Mouse (Mus musculus): Measurements from ENCODE around the gene 1700018G05Rik. TPM values are rescaled to one million over a fixed set of nuclear protein-coding genes. Genes with fewer than 3 reads are reported as not detected.

1700018G05Rik gene
- not detected for total RNA-seq (2023)

GRCm38 (mm10) chrX:102928072-102928471, at the start of gene 1700018G05Rik:
1700018G05Rik (plus strand) TSS chrX:102928372.

DNA sequence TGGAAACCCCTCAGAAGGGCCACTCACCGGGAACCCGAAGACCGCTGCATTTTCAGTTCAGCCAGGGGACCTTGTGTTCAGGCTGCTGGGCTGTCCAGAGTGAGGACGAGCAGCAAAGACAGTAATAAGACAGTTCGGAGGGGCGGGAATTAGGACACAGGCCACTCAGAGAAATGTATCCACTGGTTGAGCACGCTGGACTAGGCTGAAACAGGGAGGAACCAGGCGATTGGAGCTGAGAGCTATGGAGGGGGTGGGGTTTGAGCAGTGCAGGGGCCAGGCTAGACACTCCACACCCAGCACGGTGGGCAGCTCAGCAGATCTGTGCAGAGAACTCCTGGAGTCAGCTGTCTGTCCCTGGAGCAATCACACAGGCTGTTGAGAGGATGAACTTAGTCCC, 19.6 kb upstream of the 1700018G05Rik start, which contains the start of the genes Dmrtc1a and 1700011M02Rik:
Dmrtc1a (minus strand) TSS at position 101 of the 400 bp plus-strand sequence.
1700011M02Rik (plus strand) TSS at position 319 of the 400 bp plus-strand sequence.

Other genes starting within 250 kb of the 1700018G05Rik start
- not detected for gene Gm3880, start 241.4 kb upstream of the 1700018G05Rik start, total RNA-seq (2023)
- not detected for gene Gm9112, start 220.7 kb upstream of the 1700018G05Rik start, total RNA-seq (2023)
- not detected for gene Dmrtc1b, start 220.5 kb upstream of the 1700018G05Rik start, total RNA-seq (2023)
- gene Dmrtc1c1, start 125.4 kb upstream of the 1700018G05Rik start, total RNA-seq (2023), result not detected
- not detected for gene Dmrtc1c2, start 73.8 kb upstream of the 1700018G05Rik start, total RNA-seq (2023)
- not detected for gene 1700031F05Rik, start 60.4 kb upstream of the 1700018G05Rik start, total RNA-seq (2023)
- gene Dmrtc1a, start 19.7 kb upstream of the 1700018G05Rik start, total RNA-seq (2023), result not detected
- gene 1700011M02Rik, start 19.5 kb upstream of the 1700018G05Rik start, total RNA-seq (2023), result not detected